Mouse (Mus musculus) left cerebral cortex, adult 8-10 months (tissue): ENCODE data around the gene Gm20671. TPM values are rescaled to one million over a fixed set of nuclear protein-coding genes. Genes with fewer than 3 reads are reported as not detected.
A peak's percentile ranks its signal among the peaks of the same experiment; 100 is the strongest.
"Not testable (repeated sequence)": the region's sequence is repeated elsewhere in the genome, so short reads cannot be mapped to it uniquely, and the experiment has no call there.

Experiments
- DNase-seq, 2 experiments: peaks; one replicate each; pipeline ENCODE4 v3.0.0; 2022; ENCODE audit warnings: low spot score in 2 of 2
- total RNA-seq, 4 experiments: library from RNA; stranded (reverse); gene quantifications; 2 replicates each; pipeline ENCODE4 v1.2.4; 2022

Gm20671 gene
- total RNA-seq: not detected

DNA sequence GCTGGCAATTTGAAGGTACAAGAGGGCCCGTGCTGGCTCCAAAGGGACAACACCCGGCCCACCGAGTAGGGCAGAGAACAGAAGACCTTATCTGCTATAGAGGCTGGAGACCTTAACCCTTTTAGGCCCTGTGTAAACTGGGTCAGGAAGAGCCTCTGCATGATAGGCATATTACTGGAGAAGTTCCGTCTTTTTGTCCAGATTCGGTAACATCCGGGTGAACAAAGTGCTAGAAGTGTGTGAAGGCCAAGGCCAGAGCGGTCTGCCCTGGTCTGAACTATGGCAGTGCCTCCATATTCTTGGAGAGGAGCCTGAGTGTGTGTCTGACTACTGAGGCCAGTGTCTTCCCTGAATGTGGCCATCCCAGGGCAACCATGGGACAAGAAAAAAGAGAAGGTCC is at the start of gene Gm20671:
Gm20671 (minus strand) TSS at position 101 of the 400 bp plus-strand sequence.
- no peak for DNase-seq

DNA sequence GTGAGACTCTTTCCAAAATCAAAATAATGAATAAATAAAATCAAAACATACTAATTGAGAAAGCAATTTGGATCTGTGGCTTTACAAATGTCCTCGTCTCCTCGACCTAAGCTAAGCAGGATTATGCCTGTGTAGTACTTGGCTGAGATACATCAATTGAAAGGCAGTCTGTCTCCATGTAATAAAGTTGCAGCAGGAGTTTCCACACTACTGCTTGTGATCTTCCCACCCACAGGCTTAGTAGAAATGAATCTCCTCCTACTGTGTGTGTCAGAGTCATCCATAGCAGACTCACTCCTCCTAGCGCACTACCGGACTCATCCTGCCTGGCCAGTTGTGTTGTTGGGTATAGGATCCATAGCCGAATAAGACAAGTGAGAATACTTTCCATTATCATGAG is 45.4 kb upstream of the Gm20671 start:
- no peak for DNase-seq

DNA sequence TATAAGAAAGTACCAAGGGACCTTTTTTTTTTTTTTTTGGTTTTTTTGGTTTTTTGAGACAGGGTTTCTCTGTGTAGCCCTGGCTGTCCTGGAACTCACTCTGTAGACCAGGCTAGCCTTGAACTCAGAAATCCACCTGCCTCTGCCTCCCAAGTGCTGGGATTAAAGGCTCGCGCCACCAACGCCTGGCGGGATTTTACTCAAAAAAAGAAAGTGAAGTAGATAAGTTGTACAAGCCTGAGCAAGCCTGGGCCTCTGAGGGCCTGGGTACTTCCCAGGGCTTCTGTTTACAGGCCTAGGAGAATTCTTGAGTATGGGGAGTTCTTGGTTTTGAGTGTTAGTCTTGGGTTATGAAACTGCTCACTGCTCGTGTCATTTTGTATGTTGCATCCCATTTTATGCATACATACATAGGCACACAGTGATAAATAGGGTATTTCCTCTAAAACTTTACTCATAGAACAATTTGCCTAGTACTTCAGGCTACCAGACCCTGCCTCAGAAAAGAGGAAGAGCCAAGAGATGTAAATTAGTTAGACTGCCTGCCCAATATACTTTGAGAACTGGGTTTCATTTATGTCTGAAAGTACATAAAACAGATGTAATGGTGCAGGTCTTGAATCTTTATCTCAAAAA is 42.6 kb upstream of the Gm20671 start:
- DNase-seq: no peak

DNA sequence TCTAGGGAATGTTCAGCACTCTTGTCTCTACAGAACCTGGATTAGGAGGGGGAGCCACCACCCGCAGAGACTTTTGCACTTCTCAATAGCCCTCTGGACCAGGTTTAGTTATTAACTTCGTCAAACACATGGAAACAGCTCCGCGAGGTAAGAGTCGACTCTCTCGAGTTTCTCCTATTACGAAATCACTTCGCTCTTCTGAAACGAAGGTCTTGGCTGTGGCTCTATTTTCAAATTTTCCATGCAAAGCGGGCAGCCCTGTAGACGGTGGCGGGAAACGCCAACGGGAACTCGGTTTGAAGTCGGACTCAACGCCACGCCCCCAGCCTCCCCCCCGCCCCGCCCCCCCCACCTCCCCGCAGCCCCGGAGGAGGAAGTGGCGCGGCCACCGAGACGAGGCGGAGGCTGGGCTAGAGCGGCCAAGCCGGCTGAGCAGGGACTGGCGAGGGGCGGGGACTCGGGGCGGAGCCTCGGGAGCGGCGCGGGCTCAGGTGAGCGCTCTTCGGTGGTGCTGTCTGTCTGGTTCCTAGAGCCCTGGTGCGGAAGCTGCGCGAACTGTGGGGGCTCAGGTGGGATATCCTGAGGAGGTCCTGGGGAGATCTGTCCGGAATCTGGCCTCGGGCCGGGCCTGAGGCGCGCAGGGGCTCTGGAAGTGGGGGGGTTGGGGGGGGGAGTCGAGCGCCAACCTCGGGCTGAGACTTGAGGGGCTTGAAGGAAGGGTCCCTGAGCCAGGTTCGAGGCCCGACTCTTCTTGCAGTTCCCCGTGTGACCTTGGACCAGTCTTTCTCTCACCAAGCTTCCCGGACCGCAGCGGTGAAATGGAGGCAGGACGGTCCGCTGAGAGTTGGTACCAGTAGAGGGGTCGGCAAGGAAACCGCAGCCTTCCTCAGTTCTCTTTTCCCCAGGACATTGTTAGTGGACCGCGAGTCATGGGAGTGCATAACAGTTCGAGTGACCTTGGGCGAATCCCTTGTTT is 36.6 kb upstream of the Gm20671 start, which contains the start of gene Depdc5:
Depdc5 (plus strand) TSS at position 449 of the 976 bp plus-strand sequence.
- DNase-seq: peak; percentile 47 to 87

DNA sequence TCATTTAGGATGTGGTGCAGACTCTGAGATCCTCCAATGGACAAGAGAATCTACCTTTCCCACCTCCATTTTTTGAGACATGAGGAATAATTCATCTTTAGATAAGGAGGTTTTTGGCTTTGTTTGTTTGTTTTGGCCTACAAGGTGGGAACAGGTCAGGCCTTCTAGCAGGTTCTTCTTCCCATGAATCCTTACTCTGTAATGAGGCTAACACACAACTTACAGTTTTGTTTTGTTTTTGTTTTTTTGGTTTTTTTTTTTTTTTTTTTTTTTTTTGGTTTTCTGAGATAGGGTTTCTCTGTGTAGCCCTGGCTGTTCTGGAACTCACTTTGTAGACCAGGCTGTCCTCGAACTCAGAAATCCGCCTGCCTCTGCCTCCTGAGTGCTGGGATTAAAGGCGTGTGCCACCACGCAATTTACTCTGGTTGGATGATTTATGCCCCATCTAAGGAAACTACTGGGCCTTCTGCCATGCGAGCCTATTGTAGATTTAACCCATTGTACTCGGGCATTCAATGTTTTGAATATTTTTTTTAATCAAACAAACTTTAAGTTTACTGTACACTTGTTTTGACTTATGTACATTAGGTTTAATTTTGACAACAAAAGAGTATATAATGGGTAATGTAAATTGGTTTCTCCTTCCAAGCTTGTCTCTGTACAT is 35.7 kb upstream of the Gm20671 start:
- DNase-seq: no peak

DNA sequence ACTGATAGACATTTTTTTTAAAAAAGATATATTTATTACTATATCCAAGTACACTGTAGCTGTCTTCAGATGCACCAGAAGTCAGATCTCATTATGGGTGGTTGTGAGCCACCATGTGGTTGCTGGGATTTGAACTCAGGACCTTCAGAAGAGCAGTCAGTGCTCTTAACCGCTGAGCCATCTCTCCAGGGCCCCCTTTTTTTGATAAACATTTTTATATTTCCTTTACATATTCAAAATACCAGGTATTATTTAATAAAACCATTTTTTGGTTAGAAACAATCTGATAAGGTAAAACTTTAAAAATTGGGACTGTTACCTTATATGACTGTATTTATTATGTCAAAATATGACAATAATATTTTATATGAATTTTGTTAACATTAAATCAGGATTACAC is 34.2 kb upstream of the Gm20671 start:
- no peak for DNase-seq

DNA sequence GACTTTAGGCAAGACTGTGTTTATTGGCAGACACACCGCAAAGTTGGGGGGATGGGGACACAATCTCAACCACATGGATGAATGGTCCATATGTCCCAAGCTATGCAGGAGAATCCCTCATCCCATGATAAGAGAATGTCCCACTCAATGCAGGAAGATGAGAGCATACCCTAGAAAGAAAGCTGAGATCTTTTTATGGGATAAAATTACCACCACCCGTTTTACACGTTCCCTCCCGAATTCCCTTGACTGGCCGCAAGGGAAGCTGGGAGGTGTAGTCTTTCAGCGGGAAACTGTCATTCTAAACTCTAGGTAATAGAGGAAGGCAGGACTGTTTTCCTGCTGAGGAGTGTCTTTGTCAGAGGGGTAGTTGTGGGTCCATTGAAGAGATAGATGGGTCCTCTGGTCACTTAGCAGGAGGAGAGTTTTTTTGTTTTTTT is 30.9 kb upstream of the Gm20671 start:
- DNase-seq: peak; percentile 21 to 32

DNA sequence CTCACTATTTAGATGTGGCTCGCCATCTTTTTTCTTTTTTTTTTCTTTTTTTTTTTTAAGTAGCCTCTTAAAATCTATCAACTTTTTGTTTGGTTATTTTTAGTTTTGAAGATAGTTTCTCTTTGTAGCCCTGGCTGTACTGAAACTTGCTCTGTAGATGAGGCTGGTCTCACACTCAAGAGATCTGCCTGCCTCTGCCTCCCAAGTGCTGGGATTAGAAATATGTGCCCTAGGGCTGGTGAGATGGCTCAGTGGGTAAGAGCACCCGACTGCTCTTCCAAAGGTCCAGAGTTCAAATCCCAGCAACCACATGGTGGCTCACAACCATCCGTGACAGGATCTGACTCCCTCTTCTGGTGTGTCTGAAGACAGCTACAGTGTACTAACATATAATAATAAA is 28.4 kb upstream of the Gm20671 start:
- not testable (repeated sequence) for DNase-seq

DNA sequence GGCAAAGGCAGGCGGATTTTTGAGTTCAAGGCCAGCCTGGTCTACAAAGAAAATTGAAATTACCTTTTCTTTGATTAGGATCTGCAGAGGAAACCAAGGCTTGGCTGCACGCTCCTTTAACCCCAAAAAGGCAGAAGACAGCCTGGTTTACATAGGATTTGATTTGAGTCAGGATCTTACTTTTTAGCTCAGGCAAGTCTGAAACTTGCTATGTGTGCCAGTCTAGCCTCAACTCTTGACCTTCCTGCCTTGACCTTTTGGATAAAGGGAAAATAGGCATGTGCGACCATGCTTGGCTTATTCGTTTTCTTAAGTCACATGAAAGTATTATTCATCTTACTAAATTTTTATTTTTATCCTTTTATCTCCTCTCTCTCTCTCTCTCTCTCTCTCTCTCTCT is 27.9 kb upstream of the Gm20671 start:
- no peak for DNase-seq

DNA sequence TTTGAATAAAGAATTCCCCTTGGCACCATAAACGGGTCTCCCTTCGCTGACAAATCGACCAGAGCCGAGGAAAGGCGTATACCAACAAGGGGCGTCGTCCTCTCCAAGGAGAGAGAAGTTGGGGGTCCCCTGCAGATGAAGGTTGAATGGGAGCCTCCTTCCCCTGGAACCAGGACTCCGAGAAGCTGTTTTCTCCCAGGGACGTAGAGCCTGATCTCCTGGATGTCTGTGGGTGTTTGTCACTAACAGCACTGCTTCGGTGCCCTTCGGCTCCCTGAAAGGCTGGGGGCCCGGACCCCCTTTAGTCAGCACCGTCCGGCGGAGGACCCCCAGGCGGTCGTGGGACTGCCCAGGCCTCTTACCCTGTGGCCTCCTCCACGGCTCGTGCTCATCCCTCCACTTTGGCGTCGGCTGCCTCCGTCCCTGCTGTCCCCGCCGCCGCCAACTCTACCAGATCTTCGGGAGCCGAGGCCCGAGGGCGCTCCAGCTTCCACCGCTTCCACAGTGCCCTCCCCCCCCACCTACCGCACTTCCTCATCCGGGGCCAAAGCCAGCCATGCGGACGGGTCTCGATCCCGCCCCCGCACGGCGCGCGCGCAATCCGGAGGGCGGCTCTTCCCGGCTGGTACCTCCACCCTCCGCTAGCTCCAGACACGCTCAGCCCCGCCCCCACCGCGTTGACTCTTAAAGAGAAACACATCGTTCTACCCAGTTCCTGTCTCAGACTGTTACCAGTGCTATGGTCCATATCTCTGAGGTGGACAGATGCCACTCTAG is 27.0 kb upstream of the Gm20671 start, which contains the start of gene Prr14l:
Prr14l (minus strand) TSS at position 526 of the 777 bp plus-strand sequence.
- peak; percentile 98 to 99 for DNase-seq

DNA sequence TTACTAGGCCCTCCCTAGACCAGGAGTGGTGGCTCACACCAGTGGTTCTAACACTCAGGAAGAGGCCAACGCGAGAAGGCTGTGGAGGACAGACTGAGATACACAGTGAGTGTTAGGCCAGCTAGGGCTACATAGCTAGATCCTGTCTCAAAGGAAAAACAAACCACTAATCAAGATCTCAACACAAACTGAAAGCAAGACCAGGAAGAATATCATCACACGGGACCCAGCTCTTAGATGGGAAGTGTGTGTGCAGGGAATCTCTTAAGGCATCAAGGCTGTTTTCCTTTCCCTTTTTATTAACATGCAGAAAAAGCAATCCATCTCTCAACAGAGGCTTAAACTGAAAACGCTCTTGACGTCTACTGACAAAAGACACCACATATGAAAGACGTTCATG is 25.1 kb upstream of the Gm20671 start:
- DNase-seq: no peak

DNA sequence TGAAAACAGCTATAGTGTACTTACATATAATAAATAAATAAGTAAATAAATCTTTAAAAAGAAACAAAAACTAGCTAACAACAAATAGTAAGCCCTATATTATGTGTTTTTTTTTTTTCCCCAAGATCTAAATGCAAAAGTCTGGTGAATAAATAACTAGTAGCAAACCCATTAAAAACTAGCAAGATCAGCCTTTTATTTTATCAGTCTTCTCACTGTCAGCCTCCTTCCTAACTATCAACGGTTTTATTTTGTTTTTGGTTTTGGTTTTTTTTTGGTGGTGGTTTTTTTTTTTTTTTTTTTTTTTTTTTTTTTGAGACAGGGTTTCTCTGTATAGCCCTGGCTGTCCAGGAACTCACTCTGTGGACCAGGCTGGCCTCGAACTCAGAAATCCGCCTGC is 22.7 kb upstream of the Gm20671 start:
- not testable (repeated sequence) for DNase-seq

DNA sequence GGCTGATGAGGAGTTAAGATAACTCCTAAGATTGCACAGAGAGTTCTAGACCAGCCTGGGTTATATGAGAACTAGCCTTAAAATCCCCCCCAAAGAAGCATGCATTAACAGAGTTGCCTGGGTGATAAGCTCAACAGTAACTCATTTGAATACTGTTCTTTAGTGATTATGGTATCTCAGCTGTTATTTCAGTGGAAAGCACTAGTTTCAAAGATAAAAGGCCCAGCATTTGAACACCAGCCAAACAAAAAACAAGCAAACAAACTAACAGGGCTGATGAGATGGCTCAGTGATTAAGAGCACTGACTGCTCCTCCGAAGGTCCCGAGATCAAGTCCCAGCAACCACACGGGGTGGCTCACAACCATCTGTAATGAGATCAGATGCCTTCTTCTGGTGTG is 22.3 kb upstream of the Gm20671 start:
- no peak for DNase-seq

DNA sequence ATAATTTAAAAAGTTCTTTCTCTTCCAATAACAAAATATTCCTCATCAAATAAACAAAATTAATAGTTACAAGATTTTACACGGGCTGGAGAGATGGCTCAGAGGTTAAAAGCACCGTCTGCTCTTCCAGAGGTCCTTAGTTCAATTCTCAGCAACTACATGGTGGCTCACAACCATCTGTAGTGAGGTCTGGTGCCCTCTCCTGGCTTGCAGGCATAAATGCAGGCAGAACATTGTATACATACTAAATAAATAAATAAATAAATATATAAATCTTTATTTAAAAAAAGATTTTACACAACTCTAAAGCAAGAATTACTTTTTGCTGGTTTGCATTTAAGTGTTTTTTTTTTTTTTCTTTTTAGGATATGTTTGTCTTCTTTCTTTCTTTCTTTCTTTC is 13.1 kb upstream of the Gm20671 start:
- no peak for DNase-seq

DNA sequence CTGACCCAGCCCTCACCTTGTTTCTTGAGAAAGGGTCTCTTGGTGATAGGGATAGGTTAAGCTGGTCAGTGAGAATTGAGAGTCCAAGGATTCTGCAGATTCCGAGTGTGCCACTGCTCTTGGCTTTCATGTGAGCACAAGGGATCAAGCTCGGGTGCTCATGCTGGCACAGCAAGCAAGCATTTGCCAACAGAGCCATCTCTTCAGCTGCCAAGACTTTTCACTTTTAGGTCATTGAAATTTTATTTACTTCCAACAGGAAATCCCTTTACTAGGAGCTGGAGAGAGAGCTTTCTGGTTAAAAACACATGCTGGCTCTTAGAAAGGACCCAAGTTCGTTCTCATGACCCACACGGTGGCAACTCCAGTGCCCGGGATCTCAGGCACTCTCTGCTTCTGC is 10.1 kb upstream of the Gm20671 start:
- no peak for DNase-seq

DNA sequence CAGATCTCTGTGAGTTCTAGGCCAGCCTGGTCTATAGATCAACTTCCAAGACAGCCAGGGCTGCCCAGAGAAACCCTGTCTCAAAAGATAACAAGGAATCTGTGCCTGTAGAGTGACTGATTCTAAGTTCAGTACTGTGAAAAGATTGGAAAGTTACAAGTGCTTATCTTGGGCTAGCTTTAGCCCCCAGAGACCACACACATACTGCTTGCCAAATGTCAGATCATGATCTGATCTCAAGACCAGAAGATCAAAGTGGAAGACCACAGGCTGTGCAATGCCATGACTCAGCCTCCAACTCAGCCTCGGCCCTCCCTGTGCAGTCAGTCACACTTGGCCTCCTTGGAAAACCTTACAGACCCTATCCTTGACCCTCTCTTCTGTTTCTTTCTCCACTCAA is 7.6 kb upstream of the Gm20671 start:
- no peak for DNase-seq

DNA sequence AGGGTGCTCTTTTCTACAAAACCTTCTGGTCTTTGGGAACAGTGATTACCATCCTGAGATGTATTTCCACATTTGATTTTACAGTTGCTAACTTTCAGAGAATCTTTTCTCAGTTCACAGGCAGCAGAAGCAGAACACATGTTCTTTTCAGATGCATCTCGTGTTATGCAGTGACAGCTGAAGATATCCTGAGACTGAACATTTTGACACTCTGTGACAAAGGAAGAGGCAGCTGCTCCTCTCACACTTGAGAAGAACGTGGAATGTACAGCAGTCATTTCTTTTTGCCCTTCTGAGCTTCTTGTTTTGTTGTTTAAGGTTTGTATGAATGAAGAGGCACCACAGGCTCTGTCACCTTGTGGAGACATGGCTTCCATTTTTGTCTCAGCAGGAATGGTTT is 3.1 kb upstream of the Gm20671 start:
- DNase-seq: no peak

DNA sequence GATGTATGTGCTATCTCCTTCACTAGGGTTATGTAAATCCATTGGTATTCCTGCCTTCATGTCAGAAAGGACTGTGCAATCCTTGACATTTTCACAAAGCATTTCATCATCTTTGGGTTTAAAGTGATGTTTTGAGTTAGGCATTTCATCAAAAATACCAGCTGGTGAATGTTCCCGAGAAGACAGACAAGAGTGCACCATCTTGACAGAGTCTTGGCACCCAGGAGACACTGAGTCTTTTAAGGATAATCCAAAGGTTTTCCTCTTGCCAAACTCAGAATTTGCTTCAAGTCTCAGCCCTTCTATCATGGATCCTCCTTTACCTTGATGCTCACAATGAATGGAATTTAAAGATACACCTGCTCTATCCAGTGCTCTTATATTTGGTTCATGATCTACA is 1.9 kb upstream of the Gm20671 start:
- DNase-seq: not testable (repeated sequence)

DNA sequence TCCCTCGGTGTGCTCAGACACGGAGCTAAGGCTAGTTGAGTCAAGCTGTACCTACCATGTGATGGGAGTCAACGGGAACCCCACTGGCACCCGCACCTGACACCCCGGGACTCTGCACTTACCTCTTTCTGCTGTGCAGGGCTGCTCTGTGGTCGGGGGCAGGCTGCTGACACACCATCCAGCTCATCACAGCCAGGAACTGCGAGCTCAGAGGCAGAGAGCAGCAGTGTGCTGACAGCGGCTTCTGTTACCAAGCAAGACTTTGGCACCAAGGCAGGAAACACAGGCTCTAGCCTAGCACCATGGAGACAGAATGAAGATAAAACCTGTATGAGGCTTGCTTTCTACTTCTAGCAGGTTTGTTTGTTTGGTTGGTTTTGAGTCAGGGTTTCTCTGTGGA is 6.4 kb downstream of the Gm20671 start:
- no peak for DNase-seq

DNA sequence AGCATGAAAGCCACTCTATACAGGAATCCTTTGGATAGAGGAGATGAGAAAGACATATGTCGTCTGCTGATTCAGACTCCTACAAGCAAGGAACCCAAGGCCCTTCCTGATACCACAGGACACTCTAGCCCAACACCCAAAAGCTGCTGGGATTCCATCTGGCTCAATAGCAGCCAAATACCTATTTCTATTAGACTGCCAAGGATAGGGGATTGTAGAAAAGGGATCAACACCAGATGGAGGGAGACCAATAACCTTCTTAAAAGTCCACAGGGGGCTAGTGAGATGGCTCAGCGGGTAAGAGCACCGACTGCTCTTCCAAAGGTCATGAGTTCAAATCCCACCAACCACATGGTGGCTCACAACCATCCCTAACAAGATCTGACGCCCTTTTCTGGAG is 11.5 kb downstream of the Gm20671 start:
- no peak for DNase-seq

DNA sequence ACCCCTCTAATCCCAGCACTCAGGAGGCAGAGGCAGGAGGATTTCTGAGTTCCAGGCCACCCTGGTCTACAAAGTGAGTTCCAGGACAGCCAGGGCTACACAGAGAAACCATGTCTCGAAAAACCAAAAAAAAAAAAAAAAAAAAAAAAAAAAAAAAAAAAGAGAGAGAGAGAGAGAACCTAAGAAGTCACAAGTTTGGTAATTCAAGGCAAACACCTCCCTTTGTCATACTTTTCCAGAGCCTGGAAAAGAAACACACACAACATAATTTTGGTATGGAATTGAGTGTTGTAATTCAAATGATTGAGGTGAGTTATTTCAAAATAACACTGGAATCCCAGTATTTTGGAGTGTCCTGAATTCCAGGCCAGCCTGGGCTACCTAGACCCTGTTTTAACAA is 40.5 kb downstream of the Gm20671 start:
- not testable (repeated sequence) for DNase-seq
